Mouse (Mus musculus): ENCODE measurements around the gene Nlrp9c.
"Not testable (repeated sequence)": the region's sequence is repeated elsewhere in the genome, so short reads cannot be mapped to it uniquely, and the experiment has no call there.

Nlrp9c gene

GRCm38 (mm10) chr7:26403600-26403999, at the start of gene Nlrp9c:
Gene Nlrp9c, minus strand, starts transcription at chr7:26403700.
- not testable (repeated sequence) for DNase-seq (ENCODE audit: low spot score in 2 of 2)

- DNase-seq (ENCODE audit: low spot score in 2 of 2) = no peak
Observed at GRCm38 (mm10) chr7:26434813-26435212, 31.3 kb upstream of the Nlrp9c start, which contains the start of gene Nlrp4a. Gene Nlrp4a, plus strand, starts transcription at chr7:26435113.

GRCm38 (mm10) chr7:26391811-26392210, 11.7 kb downstream of the Nlrp9c start:
- DNase-seq (ENCODE audit: low spot score in 2 of 2) = not testable (repeated sequence)

- DNase-seq (ENCODE audit: low spot score in 2 of 2) = not testable (repeated sequence)
Observed at GRCm38 (mm10) chr7:26391137-26391536, 12.4 kb downstream of the Nlrp9c start.

DNA sequence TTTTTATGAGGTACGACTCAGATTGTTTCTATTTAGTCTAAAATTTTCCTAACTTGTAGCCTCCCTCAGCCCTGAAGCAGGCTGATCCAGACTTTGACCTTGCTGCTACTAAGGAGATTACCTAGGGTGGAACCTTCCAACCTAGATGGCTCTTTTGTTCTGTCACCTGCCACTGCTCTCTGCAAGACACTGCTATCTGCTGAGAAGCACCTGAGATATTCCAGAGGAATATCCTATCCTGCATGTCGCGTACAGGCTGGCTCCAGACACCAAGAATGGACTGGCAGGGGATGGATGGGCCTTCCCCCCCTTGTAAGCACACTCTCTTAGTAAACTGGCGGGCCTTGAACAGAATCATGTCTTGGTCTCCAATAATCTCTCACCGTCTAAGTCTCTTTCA, 16.8 kb downstream of the Nlrp9c start:
- not testable (repeated sequence) for DNase-seq (ENCODE audit: low spot score in 2 of 2)

DNA sequence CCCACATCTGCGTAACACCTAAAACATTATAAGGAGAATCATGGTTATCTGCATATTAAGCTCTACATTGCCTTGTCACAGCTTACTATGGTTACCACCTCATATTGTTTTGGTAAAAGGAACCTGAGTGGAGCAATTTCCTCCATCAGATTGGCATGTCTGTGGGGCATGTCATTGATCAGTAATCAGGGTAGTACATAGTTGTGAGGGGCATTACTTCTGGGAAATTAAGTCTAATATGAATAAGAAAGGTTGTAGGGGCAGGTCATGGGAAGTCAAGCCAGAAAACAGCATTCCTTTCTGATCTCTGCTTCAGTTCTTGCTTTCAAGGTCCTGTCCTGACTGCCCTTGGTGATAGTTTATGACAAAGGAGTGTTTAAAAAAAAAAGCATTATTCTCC, 22.7 kb downstream of the Nlrp9c start:
- no peak for DNase-seq (ENCODE audit: low spot score in 2 of 2)

DNA sequence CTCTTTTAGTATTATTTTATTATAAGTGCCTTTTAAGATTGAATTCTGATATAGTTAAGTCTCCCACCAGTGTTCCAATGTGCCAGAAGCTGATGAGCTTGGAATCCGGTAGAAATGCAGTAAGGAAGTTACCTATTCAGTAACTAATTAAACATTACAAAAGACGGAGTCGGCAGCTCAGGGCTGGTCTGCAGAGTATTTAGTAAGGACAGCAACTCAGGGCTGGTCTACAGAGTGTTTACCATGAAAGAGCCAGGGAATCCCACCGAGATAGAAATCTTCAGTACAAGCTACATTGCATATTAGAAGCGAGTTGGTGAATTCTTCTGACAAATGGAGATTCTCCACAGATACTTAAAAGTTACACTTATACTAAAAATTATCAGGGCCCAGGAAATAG, 30.3 kb downstream of the Nlrp9c start:
- DNase-seq (ENCODE audit: low spot score in 2 of 2) = not testable (repeated sequence)

- not testable (repeated sequence) for DNase-seq (ENCODE audit: low spot score in 2 of 2)
Observed at GRCm38 (mm10) chr7:26356719-26357118, 46.8 kb downstream of the Nlrp9c start.

DNA sequence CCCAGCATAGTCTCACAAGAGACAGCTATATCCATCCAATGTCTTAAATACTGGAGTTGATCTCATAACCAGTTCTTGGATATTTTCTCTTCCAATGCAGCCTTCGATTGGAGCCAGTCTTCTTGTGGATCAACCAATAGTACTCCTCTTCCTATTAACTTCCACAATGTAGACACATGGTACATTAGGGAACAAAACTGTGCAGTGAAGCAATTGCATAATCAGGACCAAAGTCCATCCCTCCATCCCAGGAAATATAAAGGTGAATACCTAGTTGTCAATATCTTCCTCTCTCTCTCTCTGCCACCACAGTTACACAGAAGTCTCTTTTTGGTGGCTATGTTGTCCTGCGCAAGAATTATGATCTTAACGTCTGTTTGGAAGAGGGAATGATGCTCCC, 51.2 kb downstream of the Nlrp9c start:
- DNase-seq (ENCODE audit: low spot score in 2 of 2) = not testable (repeated sequence)

DNA sequence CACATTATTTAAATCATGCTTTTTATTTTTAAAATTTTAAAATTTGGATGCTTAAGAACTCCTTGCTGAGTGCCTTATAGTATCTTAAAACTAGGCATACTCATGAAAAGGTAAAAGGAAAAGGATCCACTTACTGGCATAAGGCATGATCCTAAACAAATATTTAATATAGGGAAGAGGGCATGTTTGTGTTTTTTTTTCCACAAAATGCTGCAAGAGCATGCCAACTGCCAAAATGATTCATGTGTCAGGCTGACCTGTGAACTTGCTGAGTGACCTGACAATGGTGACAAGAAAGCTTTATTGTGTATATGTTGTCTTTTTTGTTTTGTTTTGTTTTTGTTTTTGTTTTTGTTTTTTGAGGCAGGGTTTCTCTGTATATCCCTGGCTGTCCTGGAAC, 53.3 kb downstream of the Nlrp9c start:
- not testable (repeated sequence) for DNase-seq (ENCODE audit: low spot score in 2 of 2)

DNA sequence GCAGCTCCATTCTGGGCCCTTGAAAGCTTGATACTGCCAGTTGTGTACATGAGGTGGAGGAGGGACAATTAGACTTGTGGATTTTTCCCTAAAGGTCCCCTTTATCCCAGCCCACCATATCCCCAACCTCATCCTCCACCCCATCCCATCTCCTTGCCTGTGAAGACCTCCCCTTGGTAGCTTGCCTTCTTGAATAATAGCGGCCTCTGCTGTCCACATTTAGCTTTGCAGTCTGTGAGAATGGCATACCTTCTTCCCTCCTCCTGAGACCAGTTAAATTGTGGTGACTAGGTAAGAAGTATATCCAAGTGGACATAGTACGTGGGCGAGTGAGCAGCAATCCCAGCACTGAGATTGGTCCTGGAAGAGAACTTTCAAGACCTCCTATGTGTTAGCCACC, 83.1 kb downstream of the Nlrp9c start:
- DNase-seq (ENCODE audit: low spot score in 2 of 2) = not testable (repeated sequence)

GRCm38 (mm10) chr7:26315809-26316208, 87.7 kb downstream of the Nlrp9c start:
- not testable (repeated sequence) for DNase-seq (ENCODE audit: low spot score in 2 of 2)

DNA sequence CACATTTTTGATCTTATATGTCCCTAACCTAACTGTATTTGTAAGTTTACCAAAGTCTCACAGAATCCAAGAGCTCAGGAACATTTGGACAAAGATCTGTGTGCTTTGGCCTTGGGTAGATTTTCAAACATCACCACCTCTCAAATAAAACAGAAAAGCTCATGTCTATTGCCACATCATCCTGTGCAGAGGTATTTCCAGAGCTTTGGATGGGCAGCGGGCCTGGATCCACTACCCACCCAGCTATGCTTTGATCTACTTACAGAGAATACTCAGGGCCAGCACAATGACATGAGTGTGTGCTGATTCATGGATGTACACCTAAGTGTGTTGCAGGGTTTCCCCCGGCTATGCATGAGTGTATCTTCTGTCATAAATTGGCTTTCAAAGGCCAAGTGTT, 88.3 kb downstream of the Nlrp9c start:
- DNase-seq (ENCODE audit: low spot score in 2 of 2) = not testable (repeated sequence)

GRCm38 (mm10) chr7:26311786-26312185, 91.7 kb downstream of the Nlrp9c start:
- DNase-seq (ENCODE audit: low spot score in 2 of 2) = not testable (repeated sequence)

GRCm38 (mm10) chr7:26306926-26307325, 96.6 kb downstream of the Nlrp9c start, which contains the start of gene Cyp2a4:
Gene Cyp2a4, plus strand, starts transcription at chr7:26307169.
- DNase-seq (ENCODE audit: low spot score in 2 of 2) = not testable (repeated sequence)

GRCm38 (mm10) chr7:26303429-26304166, 99.9 kb downstream of the Nlrp9c start:
- not testable (repeated sequence) for DNase-seq (ENCODE audit: low spot score in 2 of 2)
